Mouse (Mus musculus): ENCODE data around the gene Psmd1. TPM values are rescaled to one million over a fixed set of nuclear protein-coding genes. Genes with fewer than 3 reads are reported as not detected.
A peak's percentile ranks its signal among the peaks of the same experiment; 100 is the strongest.

Gene Psmd1
- total RNA-seq, 2 experiments from 2014 or later, result 113 to 118 TPM

GRCm38 (mm10) chr1:86062523-86062922 is 1.7 kb upstream of the Psmd1 start:
- DNase-seq, result no peak

- DNase-seq, result no peak
Observed at GRCm38 (mm10) chr1:86076565-86076964, 12.4 kb downstream of the Psmd1 start.

DNA sequence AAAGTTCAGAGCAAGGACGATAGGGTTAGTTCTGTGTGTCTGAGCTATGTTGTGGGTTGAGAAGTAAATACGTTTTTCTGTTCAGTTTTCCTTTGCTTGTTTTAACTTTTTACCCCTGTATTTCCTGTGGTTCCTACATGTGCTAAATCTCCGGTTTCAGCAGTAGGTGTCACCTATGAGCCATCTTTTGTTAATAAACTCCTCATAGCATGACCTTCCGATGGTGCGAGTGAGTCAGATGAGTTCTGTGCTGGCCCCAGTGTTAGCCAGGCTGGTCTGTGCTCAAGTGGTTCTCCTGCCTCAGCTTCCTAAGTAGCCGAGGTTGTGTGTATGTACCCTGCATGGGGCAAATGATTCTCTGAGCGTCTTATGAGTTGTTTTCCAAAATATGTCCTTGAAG is 30.2 kb downstream of the Psmd1 start:
- no peak for DNase-seq

GRCm38 (mm10) chr1:86105054-86105453 is 40.9 kb downstream of the Psmd1 start:
- no peak for DNase-seq

DNA sequence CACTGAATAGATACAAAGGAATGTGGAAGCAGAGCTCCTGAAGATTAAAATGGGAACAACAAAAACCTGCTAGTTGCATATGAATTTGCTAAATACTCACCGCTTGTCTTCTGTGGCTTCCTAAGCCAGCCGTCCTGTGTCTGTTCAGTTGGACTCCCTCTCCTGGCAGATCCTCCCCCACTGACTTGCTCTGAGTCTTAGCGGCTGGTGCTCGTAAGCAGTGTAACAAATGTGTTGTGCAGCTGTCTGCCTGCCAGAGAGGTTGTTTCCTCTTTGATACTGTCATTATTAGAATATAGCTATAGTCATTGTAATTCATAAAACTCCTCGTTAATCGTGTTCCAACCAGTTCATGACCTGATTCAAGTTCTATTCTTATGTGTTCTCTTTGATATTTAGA is 47.6 kb downstream of the Psmd1 start, which contains the start of gene Htr2b:
TSS of gene Htr2b (minus strand) at position 192 of the 400 bp plus-strand sequence.
- DNase-seq, result peak; percentile 55

GRCm38 (mm10) chr1:86114141-86114540 is 50.0 kb downstream of the Psmd1 start:
- no peak for DNase-seq

DNA sequence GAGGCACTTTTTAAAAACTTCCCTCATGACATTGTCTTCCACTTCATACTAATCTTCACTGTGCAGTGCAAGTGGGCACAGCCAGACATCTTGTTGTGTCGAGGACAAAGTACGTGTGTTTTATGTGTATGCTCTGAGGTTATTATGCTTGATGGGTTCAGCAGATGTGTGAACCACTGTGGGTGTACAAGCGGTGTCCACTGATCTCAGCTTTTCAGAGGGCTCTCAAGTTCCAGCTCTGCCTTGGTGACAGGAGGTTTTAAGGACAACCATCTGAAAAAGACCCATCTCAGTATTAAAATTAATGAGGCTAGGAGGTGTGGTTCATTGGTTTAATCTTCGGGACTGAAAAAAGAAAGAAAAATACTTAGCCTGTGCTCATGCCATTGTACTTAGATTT is 55.4 kb downstream of the Psmd1 start:
- DNase-seq, result no peak

DNA sequence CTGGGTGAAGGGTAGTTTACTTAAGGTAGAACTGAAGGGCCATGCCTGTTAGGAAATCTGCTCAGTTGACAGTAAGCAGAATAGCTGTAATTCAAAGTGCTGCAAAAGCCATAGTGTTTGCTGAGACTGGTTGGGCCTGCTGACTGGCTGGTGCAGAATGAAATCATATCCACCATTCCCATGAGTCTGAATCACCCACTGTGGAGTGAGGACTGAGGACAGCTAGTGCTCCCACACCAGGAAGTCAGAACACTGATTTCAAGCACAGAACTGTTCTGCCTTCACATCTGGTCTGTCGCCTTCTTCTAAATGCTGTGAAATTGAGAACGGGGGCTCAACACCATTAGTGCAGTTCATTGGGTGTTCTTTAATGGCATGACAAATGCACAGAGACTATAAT is 61.8 kb downstream of the Psmd1 start:
- DNase-seq, result no peak

GRCm38 (mm10) chr1:86133337-86133736 is 69.2 kb downstream of the Psmd1 start, which contains the start of gene Gm21972:
TSS of gene Gm21972 (plus strand) at chr1:86133637.
- DNase-seq, result no peak

DNA sequence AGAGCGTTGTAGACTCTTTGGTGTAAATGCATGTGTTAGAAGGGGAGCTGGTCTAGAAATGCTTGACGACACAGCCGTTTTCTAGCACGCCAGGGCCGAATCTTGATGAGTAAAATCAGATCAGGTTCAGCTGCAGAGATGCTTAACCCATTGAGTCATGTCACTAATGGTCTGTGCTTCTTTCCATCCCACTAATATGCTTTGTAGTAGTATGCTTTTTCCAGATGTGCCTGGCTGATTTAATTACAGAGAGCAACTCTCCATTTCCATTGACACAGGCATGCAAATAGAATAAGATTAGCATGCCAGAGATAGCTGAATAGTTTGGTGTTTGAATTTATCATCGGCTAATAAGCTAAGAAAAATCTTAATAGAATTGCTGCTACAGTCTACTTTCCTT is 71.1 kb downstream of the Psmd1 start:
- DNase-seq, result no peak

DNA sequence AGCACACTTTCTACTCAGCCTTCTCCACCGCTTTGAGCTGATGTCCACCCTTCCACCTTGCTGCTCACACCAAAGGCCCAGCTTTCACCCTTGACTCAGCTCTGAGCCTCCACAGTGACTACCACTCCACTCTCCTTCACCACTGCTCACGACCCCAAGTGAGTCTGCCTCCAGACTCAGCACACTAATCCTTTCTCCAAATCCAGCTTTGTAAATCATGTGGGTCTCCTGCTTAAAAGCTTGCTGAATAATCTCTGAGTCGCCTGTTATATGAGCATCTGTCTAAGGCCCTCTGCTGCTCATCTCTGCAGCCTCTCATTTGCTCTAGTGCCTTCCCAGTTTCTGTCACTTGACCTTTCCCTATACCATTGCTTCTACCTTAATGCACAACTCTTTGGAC is 76.9 kb downstream of the Psmd1 start:
- DNase-seq, result no peak

GRCm38 (mm10) chr1:86143165-86143564 is 79.0 kb downstream of the Psmd1 start:
- no peak for DNase-seq

GRCm38 (mm10) chr1:86144001-86144944 is 80.1 kb downstream of the Psmd1 start:
- DNase-seq, result no peak

- DNase-seq, result no peak
Observed at GRCm38 (mm10) chr1:86146293-86146692, 82.1 kb downstream of the Psmd1 start.

DNA sequence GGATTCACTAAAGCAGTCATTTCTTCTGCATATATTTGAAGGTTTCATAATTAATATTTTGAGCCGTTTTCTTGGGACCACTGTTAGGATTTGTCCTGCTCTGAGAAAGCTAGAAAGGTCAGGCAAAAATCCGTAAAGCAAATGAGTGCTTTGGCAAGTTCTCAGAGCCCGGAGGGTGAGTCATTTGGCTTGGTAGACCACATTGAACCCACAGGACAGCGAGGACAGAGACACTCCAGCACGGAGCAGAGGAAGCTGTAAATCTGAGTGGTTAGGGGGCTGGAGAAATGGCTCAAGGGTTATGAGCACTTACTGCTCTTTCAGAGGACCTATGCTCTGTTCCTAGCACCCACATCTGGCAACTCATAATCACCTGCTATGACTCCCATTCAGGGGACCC is 83.4 kb downstream of the Psmd1 start:
- no peak for DNase-seq

GRCm38 (mm10) chr1:86148161-86148560 is 84.0 kb downstream of the Psmd1 start:
- no peak for DNase-seq

DNA sequence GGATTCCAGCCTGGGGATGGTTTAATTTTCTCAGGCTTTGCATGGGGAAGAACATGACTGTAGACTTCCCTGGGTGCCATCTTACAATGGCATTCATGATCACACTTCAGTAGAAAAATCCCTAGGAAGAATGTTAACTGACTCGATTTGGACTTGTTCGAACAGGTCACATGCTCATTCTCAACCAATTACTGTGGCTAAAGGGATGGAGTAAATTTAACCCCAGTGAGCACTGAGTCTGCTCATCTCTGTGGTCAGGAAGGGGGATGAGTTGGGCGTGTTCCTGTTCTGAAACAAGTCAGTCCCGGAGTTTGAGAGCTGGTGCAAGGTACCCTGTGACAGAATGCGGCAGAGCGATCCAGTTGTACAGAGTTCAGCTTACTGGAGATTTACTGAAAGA is 86.7 kb downstream of the Psmd1 start:
- no peak for DNase-seq

- DNase-seq, result no peak
Observed at GRCm38 (mm10) chr1:86151376-86151775, 87.2 kb downstream of the Psmd1 start.

DNA sequence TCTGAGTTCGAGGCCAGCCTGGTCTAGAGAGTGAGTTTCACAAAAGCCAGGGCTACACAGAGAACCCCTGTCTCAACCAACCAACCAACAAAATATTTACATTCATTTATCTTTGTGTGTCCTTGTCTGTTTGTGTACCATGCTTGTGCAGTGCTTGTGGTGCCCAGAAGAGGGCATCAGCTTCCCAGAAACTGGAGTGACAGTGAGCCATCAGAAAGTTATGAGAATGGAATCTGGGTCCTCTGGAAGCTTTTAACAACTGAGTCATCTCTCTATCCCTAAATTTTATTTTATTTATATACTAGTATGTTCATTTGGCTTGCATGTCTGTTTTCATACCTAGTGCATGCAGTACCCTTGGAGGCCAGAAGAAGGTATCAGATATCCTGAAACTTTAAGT is 88.4 kb downstream of the Psmd1 start:
- no peak for DNase-seq

GRCm38 (mm10) chr1:86154133-86154823 is 90.1 kb downstream of the Psmd1 start, which contains the start of gene Armc9:
TSS of gene Armc9 (plus strand) at chr1:86154780.
- peak; percentile 95 for DNase-seq

DNA sequence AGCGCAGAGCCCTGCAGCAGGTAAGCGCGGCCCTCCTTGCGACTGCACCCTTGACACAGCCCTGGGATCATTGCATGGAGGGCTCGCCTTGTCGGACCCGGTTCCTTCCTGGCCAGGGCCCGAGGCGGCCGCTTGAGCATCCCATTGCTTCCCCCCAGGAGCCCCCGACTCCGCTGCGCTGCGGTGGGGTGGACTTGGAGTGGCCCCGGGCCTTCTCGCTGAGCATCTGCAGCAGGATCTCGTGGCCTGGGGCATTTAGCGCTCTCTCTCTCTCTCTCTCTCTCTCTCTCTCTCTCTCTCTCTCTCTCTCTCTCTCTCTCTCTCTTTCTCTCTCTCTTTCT is 90.6 kb downstream of the Psmd1 start:
- DNase-seq, result no peak

GRCm38 (mm10) chr1:86156075-86156474 is 91.9 kb downstream of the Psmd1 start:
- no peak for DNase-seq

DNA sequence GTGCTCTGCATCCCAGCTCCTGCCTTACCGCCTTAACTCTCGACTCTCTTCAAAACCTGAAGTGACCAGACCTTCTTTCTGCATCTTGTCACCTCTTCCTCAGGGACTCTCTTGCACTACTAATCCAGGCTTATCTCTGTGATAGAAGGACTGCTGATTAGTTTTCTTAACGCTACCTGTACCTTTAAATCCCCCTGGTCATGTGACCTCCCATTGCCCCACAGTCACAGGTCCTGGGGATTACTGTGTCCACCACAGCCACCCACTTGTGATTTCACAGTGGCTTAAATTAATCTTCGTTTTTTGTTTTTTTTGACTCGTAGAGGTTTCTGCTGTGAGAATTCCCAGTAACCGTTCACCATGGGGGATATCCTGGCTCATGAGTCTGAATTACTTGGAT is 92.4 kb downstream of the Psmd1 start:
- DNase-seq, result no peak

DNA sequence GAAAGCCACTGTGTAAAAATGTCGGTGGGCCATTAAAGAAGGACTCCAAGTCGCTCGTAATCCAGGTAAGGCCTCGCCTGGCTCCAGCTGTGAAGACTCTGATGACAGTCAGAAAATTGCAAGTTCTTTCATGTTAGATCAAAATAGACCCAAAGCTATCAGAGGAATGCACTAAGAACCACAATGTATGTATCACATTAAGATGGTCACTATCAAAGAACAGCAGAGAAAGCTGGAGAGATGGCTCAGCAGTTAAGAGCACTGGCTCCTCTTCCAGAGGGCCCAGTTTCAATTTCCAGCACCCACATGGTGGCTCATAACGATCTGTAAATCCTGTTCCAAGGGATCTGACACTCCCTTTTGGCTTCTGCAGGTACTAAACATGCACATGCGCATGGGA is 95.9 kb downstream of the Psmd1 start:
- no peak for DNase-seq
